Mouse (Mus musculus): ENCODE results near the gene Sprn.

GRCm38 (mm10) chr7:140192445-140192844 lies 37.8 kb upstream of the Sprn start:
- TF ChIP-seq POLR2A (IDR thresholded peaks at IDR 0.05; ENCODE audit: borderline replicate concordance, extremely low read depth, insufficient read depth, insufficient read length, poor library complexity, severe bottlenecking): no peak
- no peak for TF ChIP-seq CTCF (IDR thresholded peaks at IDR 0.05; ENCODE audit: borderline replicate concordance, extremely low read depth, insufficient read depth, insufficient read length)

Data from brain, embryonic 14.5 days (tissue).